Mouse (Mus musculus): ENCODE data around the gene Gm43517. TPM values are rescaled to one million over a fixed set of nuclear protein-coding genes. Genes with fewer than 3 reads are reported as not detected.

Gene Gm43517
- polyA plus RNA-seq, 1 experiment from 2014 or later, result not detected

DNA sequence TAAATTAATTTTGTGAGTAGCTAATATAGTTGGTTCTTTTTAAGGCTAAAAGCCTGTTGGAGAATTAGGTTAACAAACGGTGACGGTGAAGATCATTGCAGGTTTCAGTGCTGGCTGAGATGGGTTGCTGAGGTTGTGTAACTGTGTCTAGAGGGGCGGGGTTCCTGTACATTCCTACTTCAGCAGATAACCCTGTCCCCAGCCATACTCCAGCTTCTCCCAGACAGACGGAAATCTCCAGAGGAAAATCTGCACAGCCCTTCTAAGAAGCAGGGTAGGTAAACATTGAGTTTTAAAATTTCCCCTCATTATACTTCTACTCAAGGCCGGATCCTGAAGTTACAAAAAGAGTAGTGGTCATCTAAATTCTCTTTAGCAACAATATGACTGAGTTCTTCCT is 4.7 kb downstream of the Gm43517 start:
- Histone ChIP-seq H3K36me3 (no peaks in the 10 kb centered on the region), H3K4me3 (no peak overlapping the region), H3K9me3 (no peaks in the 10 kb centered on the region; the same call in 1 of the 2 replicates), H3K27ac (no peak overlapping the region), H3K9ac (no peak overlapping the region), H3K4me2 (no peak overlapping the region), H3K27me3 (peaks cover 75% of the 10 kb centered on the region), H3K4me1 (replicated peaks) (peaks cover 6% of the 10 kb centered on the region)
- 2% methylated on average over 5 of the region's 5 CpGs for WGBS
- ATAC-seq (ENCODE audit: low FRiP score), result no peak

DNA sequence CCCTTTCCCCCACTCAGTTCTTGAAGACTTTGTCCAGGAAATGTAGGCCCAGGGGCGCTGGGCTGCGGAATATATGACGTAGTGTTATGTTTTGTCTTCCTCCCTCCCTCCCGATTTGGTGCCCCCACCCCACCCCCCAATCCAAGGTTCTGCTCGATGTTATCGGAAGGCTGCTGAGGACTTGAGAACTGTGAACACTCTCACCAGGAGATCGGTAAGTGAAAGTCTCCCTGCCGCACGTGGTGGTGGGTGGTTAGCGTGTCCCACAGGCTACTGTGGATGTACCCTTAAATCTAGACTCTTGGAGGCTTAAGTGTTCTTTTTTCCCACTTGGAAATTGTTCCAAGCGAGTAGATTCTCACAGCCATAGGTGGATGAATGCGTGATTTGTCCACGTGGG is 5.3 kb downstream of the Gm43517 start:
- H3K9ac ChIP-seq, result no peak overlapping the region
- no peak overlapping the region for H3K4me2 ChIP-seq
- peaks cover 6% of the 10 kb centered on the region for H3K4me1 ChIP-seq (replicated peaks)
- peaks cover 75% of the 10 kb centered on the region for H3K27me3 ChIP-seq
- H3K27ac ChIP-seq, result no peak overlapping the region
- ATAC-seq (ENCODE audit: low FRiP score), result no peak
- H3K9me3 ChIP-seq, result no peaks in the 10 kb centered on the region; the same call in 1 of the 2 replicates
- no peak overlapping the region for H3K4me3 ChIP-seq
- WGBS, result 2% methylated on average over 13 of the region's 13 CpGs
- H3K36me3 ChIP-seq, result no peaks in the 10 kb centered on the region

DNA sequence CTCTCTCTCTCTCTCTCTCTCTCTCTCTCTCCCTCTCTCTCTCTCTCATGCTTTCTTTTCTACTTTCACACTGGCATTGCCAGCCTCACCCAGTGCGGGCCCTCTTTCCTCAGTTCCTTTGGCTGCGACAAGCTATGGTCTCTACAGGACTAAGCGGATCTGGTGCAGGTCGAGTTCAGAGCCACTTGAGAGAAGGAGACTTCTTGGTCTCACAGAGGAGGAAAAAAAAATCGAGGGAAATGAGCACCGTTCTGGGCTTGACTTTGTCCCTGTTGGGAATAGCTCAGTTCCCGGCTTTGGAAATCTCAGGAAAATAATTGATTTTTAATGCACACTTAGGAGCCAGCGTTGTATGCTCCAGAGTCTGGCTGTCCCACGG is 5.9 kb downstream of the Gm43517 start:
- 1% methylated on average over 9 of the region's 9 CpGs for WGBS
- H3K4me3 ChIP-seq, result peak overlapping the region; percentile 25
- H3K9me3 ChIP-seq, result no peaks in the 10 kb centered on the region
- no peak overlapping the region for H3K27ac ChIP-seq
- peaks cover 73% of the 10 kb centered on the region for H3K27me3 ChIP-seq
- 0 out of 2 replicates have a peak overlapping the region, but pooled peaks have one; percentile 24 for H3K9ac ChIP-seq
- peak overlapping the region; percentile 47 for H3K4me2 ChIP-seq
- peaks cover 6% of the 10 kb centered on the region for H3K4me1 ChIP-seq (replicated peaks)
- no peak for ATAC-seq (ENCODE audit: low FRiP score)
- no peaks in the 10 kb centered on the region for H3K36me3 ChIP-seq

DNA sequence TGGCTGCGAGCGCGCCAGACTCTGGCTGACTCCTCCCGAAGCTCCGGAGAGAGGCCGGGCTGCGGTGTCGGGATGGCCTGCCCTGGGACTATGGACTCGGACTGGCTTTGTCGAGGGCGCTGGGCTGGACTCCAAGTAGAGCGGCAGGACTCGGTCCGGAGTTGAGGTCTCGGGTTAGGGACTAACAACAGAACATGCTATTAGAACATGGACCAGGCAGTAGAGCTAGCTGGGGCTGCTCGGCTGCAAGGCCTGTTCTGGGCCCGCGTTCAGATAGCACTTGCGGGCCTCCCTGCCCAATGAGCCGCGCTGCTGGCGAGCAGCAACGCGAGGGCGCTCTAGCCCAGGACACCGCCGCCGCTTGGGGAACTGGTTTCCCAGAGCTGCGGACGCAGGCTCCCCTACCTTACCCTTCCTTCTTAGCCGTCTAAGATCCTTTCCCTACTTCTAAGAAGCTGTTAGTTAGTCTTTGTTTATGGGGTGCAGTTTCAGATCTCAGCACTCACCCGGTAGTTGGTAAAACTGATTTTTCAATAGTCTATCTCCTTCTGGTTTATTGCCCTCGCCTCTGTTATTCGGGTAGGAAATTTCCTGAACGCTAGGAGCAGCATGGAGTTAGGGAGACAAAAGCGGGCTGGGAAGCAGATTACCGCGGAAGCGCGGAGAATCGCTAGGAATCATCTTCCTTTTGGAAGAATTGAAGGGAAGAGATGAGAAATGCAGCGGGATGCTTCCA is 6.5 kb downstream of the Gm43517 start:
- Histone ChIP-seq H3K27me3 (peaks cover 71% of the 10 kb centered on the region), H3K4me3 (peak overlapping the region; percentile 25), H3K27ac (no peak overlapping the region), H3K4me1 (replicated peaks) (peaks cover 6% of the 10 kb centered on the region), H3K4me2 (peak overlapping the region; percentile 47), H3K9ac (0 out of 2 replicates have a peak overlapping the region, but pooled peaks have one; percentile 24), H3K36me3 (no peaks in the 10 kb centered on the region), H3K9me3 (no peaks in the 10 kb centered on the region)
- under 1% methylated on average over 42 of the region's 42 CpGs for WGBS
- ATAC-seq (ENCODE audit: low FRiP score), result peak; percentile 96

DNA sequence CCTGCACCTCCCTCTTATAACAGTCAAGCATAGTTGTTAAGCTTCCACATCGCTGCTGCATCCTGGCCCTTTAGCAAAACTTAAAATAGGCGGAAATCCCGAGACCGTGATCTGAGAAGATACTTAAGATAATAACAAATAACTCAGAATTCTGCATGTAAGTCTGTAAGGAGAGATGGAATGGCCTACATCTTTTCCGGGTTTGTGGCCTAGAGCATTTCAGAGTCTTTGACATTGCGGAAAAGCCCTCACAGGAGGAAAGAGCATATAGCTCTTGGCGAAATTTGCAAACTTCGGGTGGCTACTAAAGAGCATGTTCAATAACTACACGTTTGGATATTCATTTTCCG is 7.0 kb downstream of the Gm43517 start:
- H3K4me3 ChIP-seq, result peak overlapping the region; percentile 25; the same call in 1 of the 2 replicates

DNA sequence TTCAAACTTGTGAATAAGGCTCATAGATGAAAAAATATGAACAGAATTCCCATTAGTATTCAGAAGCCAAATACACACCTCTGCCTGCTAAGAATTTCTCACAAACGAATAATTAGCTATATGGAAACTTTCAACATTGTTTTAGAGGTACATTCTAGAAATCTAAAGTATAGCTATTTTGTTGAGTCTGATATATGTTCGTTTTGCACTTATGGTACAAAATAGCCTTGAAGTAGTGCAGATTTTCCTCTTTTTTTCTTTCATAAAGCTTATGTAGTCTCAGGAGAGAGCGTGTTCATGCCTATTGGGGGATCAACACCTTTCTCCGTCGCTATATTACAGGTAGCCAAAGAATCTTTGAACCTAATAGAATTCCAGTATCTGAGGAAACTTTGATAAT is 7.9 kb downstream of the Gm43517 start:
- 8% methylated on average over 5 of the region's 5 CpGs for WGBS
- H3K9me3 ChIP-seq, result no peaks in the 10 kb centered on the region
- H3K4me3 ChIP-seq, result no peak overlapping the region
- no peaks in the 10 kb centered on the region for H3K36me3 ChIP-seq
- peaks cover 80% of the 10 kb centered on the region for H3K27me3 ChIP-seq
- no peak for ATAC-seq (ENCODE audit: low FRiP score)
- no peak overlapping the region for H3K27ac ChIP-seq
- H3K4me2 ChIP-seq, result no peak overlapping the region
- H3K9ac ChIP-seq, result no peak overlapping the region
- peaks cover 6% of the 10 kb centered on the region for H3K4me1 ChIP-seq (replicated peaks)

More for the DNA sequence above, 7.0 kb downstream of the Gm43517 start:
- peaks cover 6% of the 10 kb centered on the region for H3K4me1 ChIP-seq (replicated peaks)
- peaks cover 75% of the 10 kb centered on the region for H3K27me3 ChIP-seq
- H3K9me3 ChIP-seq, result no peaks in the 10 kb centered on the region
- no peak for ATAC-seq (ENCODE audit: low FRiP score)
- H3K4me2 ChIP-seq, result peak overlapping the region; percentile 47; the same call in 1 of the 2 replicates
- no peak overlapping the region for H3K27ac ChIP-seq
- no peaks in the 10 kb centered on the region for H3K36me3 ChIP-seq
- WGBS, result 2% methylated on average over 10 of the region's 10 CpGs
- H3K9ac ChIP-seq, result no peak overlapping the region

DNA sequence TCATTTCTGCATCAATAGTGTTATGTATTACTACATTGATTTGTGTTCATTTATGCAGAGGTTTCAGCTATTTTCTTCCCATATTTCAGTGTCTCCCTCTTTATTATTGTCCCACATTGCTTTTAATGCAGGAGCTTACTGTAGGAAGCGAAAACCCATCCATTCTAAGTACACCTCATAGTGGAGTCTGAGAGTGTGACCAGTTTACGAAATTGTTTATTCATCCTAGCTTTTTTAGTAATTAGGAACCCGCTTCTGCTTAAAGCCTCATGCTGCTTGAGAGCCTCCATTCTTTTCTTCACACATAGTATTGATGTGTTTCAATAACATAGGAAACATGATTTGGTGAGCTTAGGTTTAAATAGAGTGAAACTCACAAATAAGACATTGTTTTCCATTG is 8.7 kb downstream of the Gm43517 start:
- Histone ChIP-seq H3K27ac (no peak overlapping the region), H3K4me3 (no peak overlapping the region), H3K4me1 (replicated peaks) (peaks cover 6% of the 10 kb centered on the region), H3K36me3 (no peaks in the 10 kb centered on the region), H3K9me3 (no peaks in the 10 kb centered on the region), H3K27me3 (peaks cover 82% of the 10 kb centered on the region), H3K4me2 (no peak overlapping the region), H3K9ac (no peak overlapping the region)
- WGBS, result 8% methylated on average over 3 of the region's 3 CpGs
- no peak for ATAC-seq (ENCODE audit: low FRiP score)

DNA sequence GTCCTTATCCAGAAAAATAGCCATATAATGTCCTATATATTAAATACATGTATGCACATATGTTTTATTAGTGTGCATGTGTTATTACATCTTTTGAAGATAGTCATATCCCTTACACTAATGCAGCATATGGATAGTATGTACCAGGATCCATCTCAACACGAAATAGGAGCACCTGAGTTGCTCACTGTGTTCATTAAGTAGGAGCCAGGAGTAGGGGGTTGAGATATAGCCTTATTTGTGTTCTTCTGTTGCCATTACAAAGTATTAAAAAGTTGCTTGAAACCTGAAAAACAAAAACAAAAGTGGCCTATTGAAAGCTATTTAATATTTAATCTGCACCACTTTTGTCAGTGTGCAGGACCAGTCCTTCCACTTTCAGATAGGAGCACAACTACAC is 9.2 kb downstream of the Gm43517 start:
- H3K9me3 ChIP-seq, result no peaks in the 10 kb centered on the region
- H3K9ac ChIP-seq, result no peak overlapping the region
- no peak overlapping the region for H3K27ac ChIP-seq
- WGBS, result 0% methylated on average over 1 of the region's 1 CpGs
- ATAC-seq (ENCODE audit: low FRiP score), result no peak
- H3K36me3 ChIP-seq, result no peaks in the 10 kb centered on the region
- no peak overlapping the region for H3K4me3 ChIP-seq
- peaks cover 84% of the 10 kb centered on the region for H3K27me3 ChIP-seq
- H3K4me2 ChIP-seq, result no peak overlapping the region
- peaks cover 6% of the 10 kb centered on the region for H3K4me1 ChIP-seq (replicated peaks)

DNA sequence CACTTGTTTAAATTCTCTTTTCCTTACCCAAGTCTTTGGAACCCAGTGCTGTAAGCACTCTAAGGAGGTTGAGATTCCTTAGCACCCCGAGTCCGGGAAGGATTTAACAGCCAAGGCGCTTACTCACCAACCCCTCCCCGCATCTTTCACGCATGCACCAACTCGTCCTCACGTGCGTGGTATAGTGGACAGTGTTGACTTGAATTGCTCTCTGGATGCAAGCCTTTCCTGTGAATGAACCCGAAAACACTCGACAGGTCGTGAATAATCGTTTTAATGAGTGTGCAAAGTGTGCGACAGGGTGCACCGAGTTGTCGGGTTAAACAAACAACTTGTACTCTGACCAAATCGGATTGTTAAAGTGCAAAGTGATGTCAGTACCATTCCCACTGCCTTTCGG is 9.9 kb downstream of the Gm43517 start:
- no peak overlapping the region for H3K9ac ChIP-seq
- H3K27ac ChIP-seq, result no peak overlapping the region
- H3K36me3 ChIP-seq, result no peaks in the 10 kb centered on the region
- H3K27me3 ChIP-seq, result peaks cover 82% of the 10 kb centered on the region
- H3K4me2 ChIP-seq, result no peak overlapping the region
- no peak overlapping the region for H3K4me3 ChIP-seq
- whole genome bisulfite sequencing, result under 1% methylated on average over 17 of the region's 17 CpGs
- no peaks in the 10 kb centered on the region for H3K9me3 ChIP-seq
- peaks cover 6% of the 10 kb centered on the region for H3K4me1 ChIP-seq (replicated peaks)
- no peak for ATAC-seq (ENCODE audit: low FRiP score)

DNA sequence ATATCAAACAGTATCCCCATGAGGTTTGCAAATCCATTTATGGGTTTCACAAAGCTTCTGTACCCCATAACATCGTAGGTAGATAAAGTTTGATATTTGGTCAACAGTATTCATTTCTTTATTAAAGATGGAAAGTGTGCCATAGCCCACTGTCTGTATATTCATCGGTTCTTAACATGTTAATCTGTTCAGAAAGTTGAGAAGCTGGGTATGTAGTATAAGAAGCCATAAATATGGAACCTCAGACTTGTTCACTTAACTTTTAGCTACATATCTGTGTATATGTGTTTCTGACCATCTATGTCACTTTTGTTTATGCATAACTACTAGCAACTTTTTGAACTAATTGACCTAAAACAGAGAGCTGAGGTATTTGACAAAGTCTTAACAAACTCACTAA is 11.0 kb downstream of the Gm43517 start:
- Histone ChIP-seq H3K9ac (no peak overlapping the region), H3K36me3 (no peaks in the 10 kb centered on the region), H3K27me3 (peaks cover 82% of the 10 kb centered on the region), H3K4me2 (no peak overlapping the region), H3K4me1 (replicated peaks) (peaks cover 7% of the 10 kb centered on the region), H3K9me3 (no peaks in the 10 kb centered on the region), H3K27ac (no peak overlapping the region), H3K4me3 (no peak overlapping the region)
- no peak for ATAC-seq (ENCODE audit: low FRiP score)
- 14% methylated on average over 2 of the region's 2 CpGs for WGBS

DNA sequence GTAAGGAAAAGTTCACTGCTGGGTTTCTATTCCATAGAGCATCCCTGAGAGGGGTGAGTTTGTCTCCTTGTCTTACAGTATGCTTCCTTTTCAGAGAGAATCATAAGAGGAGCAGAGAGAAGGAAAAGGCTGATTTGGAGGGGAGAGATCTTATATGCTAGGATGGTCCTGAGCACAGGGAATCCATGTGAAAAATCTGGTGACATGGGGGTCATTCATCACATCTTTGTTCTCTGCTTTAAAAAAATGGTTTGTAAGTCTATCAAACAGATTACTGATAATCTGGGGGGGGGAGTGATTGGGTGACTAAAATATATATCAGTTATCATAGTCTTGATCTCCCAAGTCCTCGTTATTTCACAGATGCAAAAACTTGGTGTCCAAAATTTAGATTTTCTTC is 11.8 kb downstream of the Gm43517 start:
- Histone ChIP-seq H3K4me3 (no peak overlapping the region), H3K36me3 (no peaks in the 10 kb centered on the region), H3K9me3 (no peaks in the 10 kb centered on the region), H3K27ac (no peak overlapping the region), H3K9ac (no peak overlapping the region), H3K4me1 (replicated peaks) (peaks cover 10% of the 10 kb centered on the region), H3K27me3 (peaks cover 82% of the 10 kb centered on the region), H3K4me2 (no peak overlapping the region)
- ATAC-seq (ENCODE audit: low FRiP score), result no peak
- WGBS, result 21% methylated on average over 1 of the region's 1 CpGs

DNA sequence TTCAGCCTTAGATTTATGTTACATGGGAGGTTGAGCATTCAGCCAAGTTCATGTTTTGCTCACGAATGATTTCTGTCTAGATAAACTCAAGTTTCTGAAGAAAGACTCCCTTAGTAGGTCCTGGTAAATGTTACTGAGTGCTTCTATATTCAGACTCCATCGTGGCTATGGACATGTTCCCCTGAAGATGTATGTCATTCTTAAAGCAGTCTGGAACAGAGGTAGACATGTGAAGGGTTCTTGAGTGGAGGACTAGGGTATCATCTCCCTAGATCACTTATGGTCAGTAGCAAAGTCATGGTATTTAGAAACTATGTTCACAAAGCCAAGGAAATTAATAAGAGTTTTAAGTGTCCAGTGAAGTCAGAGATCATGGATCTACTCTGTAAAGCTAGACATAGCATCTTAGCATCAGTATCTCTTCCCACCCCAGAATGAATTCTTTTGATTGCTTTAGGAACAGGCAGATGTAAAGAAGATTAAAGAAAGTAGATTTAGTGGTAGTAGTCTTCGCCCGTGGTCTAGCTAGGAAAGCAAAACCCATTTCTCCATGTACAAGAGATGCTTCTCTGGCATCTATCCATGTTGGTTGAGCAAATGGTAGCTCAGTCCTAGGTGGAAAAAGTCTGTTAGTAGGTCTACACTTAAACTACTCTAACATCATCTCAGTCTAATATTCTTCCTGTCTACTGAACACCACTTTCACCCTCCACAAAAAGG is 12.6 kb downstream of the Gm43517 start:
- Histone ChIP-seq H3K4me1 (replicated peaks) (peaks cover 12% of the 10 kb centered on the region), H3K27ac (no peak overlapping the region), H3K4me3 (no peak overlapping the region), H3K9me3 (no peaks in the 10 kb centered on the region), H3K9ac (no peak overlapping the region), H3K36me3 (no peaks in the 10 kb centered on the region), H3K4me2 (no peak overlapping the region), H3K27me3 (peaks cover 78% of the 10 kb centered on the region)
- ATAC-seq (ENCODE audit: low FRiP score), result no peak
- WGBS, result 21% methylated on average over 4 of the region's 4 CpGs

DNA sequence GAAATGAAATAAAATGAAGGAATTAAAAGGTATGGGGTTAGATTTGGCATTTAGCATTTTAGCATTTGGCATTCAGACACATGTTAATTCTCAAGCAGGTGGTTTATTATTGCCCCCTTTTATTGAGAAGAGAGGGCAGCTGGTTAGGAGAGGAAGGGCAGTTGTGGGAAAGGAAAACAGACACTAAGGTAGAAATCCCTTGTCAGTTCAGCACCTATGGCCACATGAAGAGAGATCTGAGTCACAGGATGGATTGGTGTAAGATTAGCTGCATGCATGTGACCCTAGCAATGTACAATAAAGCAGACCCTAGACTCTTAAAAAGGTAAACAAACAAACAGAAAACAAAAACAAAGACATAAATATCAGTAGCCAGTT is 13.2 kb downstream of the Gm43517 start:
- Histone ChIP-seq H3K4me2 (no peak overlapping the region), H3K4me3 (no peak overlapping the region), H3K27ac (no peak overlapping the region), H3K36me3 (no peaks in the 10 kb centered on the region), H3K9ac (no peak overlapping the region), H3K9me3 (no peaks in the 10 kb centered on the region), H3K4me1 (replicated peaks) (peaks cover 12% of the 10 kb centered on the region), H3K27me3 (peaks cover 80% of the 10 kb centered on the region)
- ATAC-seq (ENCODE audit: low FRiP score), result no peak

Data from hindbrain, embryonic 13.5 days (tissue).